Mouse (Mus musculus): ENCODE measurements around the gene Lgals3bp. TPM values are rescaled to one million over a fixed set of nuclear protein-coding genes. Genes with fewer than 3 reads are reported as not detected.
A peak's percentile ranks its signal among the peaks of the same experiment; 100 is the strongest.

The Lgals3bp gene
- polyA plus RNA-seq (2015; fragmentation: Nextera tagmentation; extraction: Ambion mirVana), result 42.7 and 43.9 TPM in 2 replicates

DNA sequence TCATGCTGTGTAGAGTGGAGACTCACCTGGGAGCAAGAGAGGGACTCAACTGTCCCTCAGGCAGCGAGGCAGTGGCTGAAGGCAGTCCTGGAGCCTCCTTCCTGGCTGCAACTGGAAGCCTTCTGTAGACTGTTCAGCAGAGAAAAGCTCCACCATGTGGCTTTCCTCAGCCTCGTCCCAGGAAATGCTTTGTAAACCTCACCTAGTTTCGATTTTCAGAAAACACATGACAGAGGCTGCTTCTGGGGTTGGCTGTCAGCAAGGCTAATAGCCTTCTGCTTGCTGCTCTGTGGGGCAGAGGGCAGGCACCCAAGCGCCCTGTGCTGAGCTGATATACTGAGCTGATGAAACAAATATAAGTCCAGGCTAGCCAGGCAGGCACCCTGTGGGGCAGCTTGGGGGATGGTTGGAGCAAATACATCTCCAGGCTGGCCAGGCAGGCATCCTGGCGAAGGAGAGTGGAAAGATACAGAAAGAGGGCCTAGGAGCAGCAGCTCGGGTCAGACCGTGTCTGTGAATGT is at the start of gene Lgals3bp:
TSS of gene Lgals3bp (minus strand) at position 333 of the 521 bp plus-strand sequence.
- Histone ChIP-seq H3K27me3 (no peaks in the 10 kb centered on the region), H3K9ac (0 out of 2 replicates have a peak within 1 kb of the TSS, but pooled peaks have one; percentile 4), H3K4me2 (peak within 1 kb of the TSS; percentile 55), H3K36me3 (replicated peaks) (peaks cover 8% of the 10 kb centered on the region; the same call in 1 of the 2 replicates), H3K4me3 (replicated peaks) (peak within 1 kb of the TSS; percentile 34), H3K9me3 (replicated peaks) (no peaks in the 10 kb centered on the region), H3K4me1 (replicated peaks) (peaks cover 35% of the 10 kb centered on the region), H3K27ac (replicated peaks) (peak within 1 kb of the TSS; percentile 76)
- peak; percentile 78 for ATAC-seq (ENCODE audit: insufficient read depth)
- 34% methylated on average over 7 of the region's 7 CpGs for WGBS (ENCODE audit: insufficient replicate concordance)

DNA sequence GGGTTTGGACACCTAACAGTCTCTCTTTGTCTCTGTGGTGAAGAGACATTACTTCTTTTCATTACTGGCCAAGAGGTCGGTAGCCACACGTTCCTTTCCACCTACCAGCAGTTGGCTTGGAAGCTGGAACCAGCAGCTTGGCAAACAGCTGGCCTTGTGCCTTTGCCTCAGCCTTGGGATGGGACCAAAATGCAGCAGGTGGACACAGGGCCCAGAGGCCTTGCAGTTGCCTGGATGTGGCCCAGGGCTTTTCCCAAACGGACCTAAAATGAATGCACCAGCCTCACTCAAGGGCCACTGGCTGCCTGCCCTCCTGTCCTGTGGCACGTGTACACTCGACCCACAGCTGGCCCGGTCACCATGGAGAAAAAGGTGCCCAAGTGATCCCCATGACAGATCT is 49.3 kb upstream of the Lgals3bp start:
- Histone ChIP-seq H3K27me3 (no peaks in the 10 kb centered on the region), H3K9ac (no peak overlapping the region), H3K9me3 (replicated peaks) (no peaks in the 10 kb centered on the region), H3K4me1 (replicated peaks) (no peaks in the 10 kb centered on the region), H3K4me2 (no peak overlapping the region), H3K27ac (replicated peaks) (no peak overlapping the region), H3K4me3 (replicated peaks) (no peak overlapping the region), H3K36me3 (replicated peaks) (no peaks in the 10 kb centered on the region)
- ATAC-seq (ENCODE audit: insufficient read depth), result no peak
- WGBS (ENCODE audit: insufficient replicate concordance), result 69% methylated on average over 6 of the region's 6 CpGs

DNA sequence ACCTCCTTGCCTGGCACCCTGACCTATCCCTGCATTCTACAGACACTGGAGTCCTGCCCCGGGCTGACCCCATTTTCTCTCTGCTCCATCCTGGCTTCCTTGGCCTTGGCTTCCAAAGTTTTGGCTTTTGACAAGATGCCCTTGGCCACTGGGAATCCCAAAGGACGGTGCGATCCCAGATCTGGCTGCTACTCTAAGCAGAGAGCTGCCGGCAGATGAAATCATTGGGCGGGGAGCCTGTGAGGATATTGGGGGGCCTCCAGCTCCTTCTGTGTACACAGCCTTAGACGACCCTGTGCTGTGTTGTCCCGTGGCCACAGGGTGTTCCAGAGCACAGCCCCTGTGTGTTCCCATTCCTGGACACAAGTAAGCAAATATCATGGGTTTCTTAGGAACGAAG is 46.5 kb upstream of the Lgals3bp start:
- ATAC-seq (ENCODE audit: insufficient read depth), result no peak
- WGBS (ENCODE audit: insufficient replicate concordance), result 64% methylated on average over 8 of the region's 8 CpGs
- no peaks in the 10 kb centered on the region for H3K9me3 ChIP-seq (replicated peaks)

DNA sequence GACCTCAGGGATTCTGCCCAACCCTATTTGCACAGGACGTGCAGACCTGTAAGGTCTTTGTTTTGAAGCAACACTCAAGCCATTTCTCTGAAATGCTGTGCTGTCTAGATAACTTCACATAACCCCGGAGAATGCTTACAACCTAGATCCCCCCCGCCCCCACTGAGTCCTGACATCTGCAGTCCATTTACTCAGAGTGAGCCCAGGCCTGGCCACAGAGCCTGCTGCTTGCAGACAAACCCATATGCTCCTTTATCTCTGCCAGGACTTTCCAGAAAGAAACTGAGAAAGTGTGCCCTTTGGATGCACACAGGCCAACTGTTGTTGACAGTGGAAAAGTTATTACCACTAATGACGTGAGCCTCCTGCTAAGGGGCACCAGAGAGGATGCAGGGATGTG is 45.5 kb upstream of the Lgals3bp start:
- Histone ChIP-seq H3K4me2 (no peak overlapping the region), H3K4me3 (replicated peaks) (no peak overlapping the region), H3K9me3 (replicated peaks) (no peaks in the 10 kb centered on the region), H3K4me1 (replicated peaks) (no peaks in the 10 kb centered on the region), H3K36me3 (replicated peaks) (no peaks in the 10 kb centered on the region), H3K27ac (replicated peaks) (no peak overlapping the region), H3K27me3 (peaks cover 8% of the 10 kb centered on the region; the same call in 1 of the 2 replicates), H3K9ac (no peak overlapping the region)
- ATAC-seq (ENCODE audit: insufficient read depth), result no peak
- 46% methylated on average over 4 of the region's 4 CpGs for WGBS (ENCODE audit: insufficient replicate concordance)

More for the DNA sequence above, 46.5 kb upstream of the Lgals3bp start:
- Histone ChIP-seq H3K27me3 (peaks cover 8% of the 10 kb centered on the region; the same call in 1 of the 2 replicates), H3K4me3 (replicated peaks) (no peak overlapping the region), H3K9ac (no peak overlapping the region), H3K36me3 (replicated peaks) (no peaks in the 10 kb centered on the region), H3K4me1 (replicated peaks) (no peaks in the 10 kb centered on the region), H3K4me2 (no peak overlapping the region), H3K27ac (replicated peaks) (no peak overlapping the region)

DNA sequence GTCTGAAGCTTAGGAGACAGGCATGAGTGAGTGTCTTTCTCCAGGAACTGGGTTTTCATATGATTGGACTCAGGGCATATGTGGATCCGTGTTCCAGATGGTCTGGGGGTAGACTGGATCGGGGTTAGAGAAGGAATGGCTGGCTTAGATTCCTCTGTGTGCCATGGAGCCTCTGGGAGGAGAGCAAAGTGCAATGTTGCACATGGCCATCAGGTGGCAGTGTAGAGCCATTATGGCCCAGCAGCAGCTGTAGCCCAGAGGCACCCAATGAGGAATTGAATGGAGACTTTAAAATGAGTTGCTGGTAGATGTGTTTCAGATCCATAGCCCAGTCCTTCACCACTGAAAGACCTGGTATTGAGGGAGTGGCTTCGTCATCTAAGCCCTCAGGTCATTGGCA is 44.0 kb upstream of the Lgals3bp start:
- WGBS (ENCODE audit: insufficient replicate concordance), result 7% methylated on average over 3 of the region's 3 CpGs
- ATAC-seq (ENCODE audit: insufficient read depth), result peak; percentile 41; the same call in 1 of the 2 replicates
- no peak overlapping the region for H3K27ac ChIP-seq (replicated peaks)

DNA sequence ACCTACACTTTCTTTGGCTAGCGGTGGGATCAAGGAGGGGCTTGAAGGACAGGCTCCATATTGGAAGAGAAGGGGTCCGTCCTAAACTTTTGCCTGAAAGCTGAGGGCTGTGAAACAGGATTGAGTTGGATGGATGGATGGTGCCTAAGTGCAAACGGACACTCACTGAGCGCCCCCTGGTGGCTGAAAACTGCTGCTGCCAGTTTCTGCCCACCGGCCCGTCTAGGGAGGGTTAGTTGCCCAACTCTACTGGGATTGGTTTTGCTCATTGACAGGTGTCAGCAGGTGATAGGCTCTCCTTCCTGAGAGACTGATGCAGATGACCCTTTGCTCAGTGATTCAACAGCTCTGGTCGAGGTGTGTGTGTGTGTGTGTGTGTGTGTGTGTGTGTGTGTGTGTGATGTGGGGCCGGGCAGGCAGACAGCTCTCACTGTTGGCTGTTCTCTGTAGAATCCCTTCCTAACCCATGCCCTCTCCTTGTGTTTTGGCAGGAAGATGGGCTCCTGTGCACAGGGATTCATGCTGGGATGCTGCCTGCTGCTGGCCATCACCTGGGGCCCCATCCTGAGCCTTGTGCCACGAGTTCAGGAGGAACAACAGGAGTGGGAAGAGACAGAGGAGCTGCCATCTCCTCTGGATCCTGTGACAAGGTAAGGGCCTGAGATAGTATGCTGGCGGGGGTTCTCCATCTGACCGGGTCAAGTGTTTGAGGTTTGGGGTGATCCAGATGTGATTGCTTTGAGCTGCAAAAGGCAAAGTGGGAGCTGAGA is 41.5 kb upstream of the Lgals3bp start:
- H3K9ac ChIP-seq, result no peak overlapping the region
- no peaks in the 10 kb centered on the region for H3K36me3 ChIP-seq (replicated peaks)
- H3K27ac ChIP-seq (replicated peaks), result no peak overlapping the region
- ATAC-seq (ENCODE audit: insufficient read depth), result no peak
- H3K4me1 ChIP-seq (replicated peaks), result no peaks in the 10 kb centered on the region
- peaks cover 8% of the 10 kb centered on the region; the same call in 1 of the 2 replicates for H3K27me3 ChIP-seq
- no peaks in the 10 kb centered on the region for H3K9me3 ChIP-seq (replicated peaks)
- H3K4me2 ChIP-seq, result no peak overlapping the region
- WGBS (ENCODE audit: insufficient replicate concordance), result 32% methylated on average over 11 of the region's 11 CpGs
- no peak overlapping the region for H3K4me3 ChIP-seq (replicated peaks)

More for the DNA sequence above, 44.0 kb upstream of the Lgals3bp start:
- Histone ChIP-seq H3K9ac (no peak overlapping the region), H3K4me1 (replicated peaks) (no peaks in the 10 kb centered on the region), H3K9me3 (replicated peaks) (no peaks in the 10 kb centered on the region), H3K4me3 (replicated peaks) (no peak overlapping the region), H3K36me3 (replicated peaks) (no peaks in the 10 kb centered on the region), H3K27me3 (peaks cover 8% of the 10 kb centered on the region; the same call in 1 of the 2 replicates), H3K4me2 (no peak overlapping the region)

DNA sequence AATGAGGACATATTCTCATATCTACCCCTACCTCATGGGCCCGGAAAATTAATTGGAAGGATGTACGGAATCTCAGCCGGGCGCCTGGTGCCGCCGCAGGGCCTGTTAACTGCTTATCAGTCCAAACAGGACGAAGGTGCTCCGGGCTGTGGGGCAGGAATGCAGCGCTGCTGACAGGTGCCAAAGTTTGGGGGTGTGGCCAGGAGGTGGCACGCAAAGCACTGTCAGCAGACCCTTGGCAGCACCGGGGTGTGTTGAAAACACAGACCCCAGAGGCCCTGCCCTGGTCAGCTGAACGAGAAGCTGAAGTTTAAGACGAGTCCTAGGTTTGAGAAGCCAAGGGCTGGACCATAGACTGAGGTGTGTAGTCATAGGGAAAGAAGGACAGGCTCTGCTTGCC is 40.8 kb upstream of the Lgals3bp start:
- 68% methylated on average over 13 of the region's 13 CpGs for WGBS (ENCODE audit: insufficient replicate concordance)
- no peaks in the 10 kb centered on the region for H3K4me1 ChIP-seq (replicated peaks)
- ATAC-seq (ENCODE audit: insufficient read depth), result no peak
- H3K36me3 ChIP-seq (replicated peaks), result no peaks in the 10 kb centered on the region
- H3K27ac ChIP-seq (replicated peaks), result no peak overlapping the region
- H3K9ac ChIP-seq, result no peak overlapping the region
- peaks cover 8% of the 10 kb centered on the region; the same call in 1 of the 2 replicates for H3K27me3 ChIP-seq
- H3K4me2 ChIP-seq, result no peak overlapping the region
- no peak overlapping the region for H3K4me3 ChIP-seq (replicated peaks)
- no peaks in the 10 kb centered on the region for H3K9me3 ChIP-seq (replicated peaks)

DNA sequence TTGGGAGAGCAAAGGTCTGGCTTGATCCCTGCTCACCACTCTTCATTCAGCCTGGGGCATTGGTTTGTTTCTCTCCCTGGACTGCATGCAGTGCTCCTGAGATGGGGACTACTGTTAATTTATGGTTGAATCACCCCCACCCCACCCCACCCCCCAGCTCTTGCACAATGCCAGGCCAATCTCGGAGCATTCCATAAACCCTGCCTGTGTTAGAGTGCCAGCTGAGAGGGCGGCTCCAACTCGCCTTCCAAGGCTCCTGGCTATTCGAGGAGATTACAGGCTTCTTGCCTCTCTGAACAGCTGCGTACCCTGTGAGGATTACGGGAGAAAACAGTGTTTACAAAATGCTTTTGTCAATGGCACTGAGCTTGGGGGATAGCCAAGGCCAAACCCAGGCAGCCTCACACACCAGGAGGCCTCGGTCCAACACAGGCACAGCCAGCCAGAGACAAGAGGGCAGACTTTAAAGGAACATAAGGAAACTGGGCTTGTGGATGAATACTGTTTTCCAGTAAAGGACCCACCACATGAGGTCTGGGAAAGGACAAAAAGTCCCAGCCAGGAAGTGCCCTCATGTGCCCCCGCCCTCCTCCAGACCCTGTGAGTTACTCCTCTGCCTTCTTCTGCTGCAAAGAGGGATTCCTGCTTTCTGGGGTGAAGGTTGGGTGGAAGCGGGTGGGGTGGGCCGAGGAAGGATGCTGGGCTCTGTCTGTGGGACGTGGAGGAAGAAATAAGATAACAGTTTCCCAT is 36.9 kb upstream of the Lgals3bp start:
- no peaks in the 10 kb centered on the region; the same call in none of the 2 replicates for H3K27me3 ChIP-seq
- H3K9ac ChIP-seq, result no peak overlapping the region
- no peak overlapping the region for H3K27ac ChIP-seq (replicated peaks)
- no peak for ATAC-seq (ENCODE audit: insufficient read depth)
- H3K4me2 ChIP-seq, result no peak overlapping the region
- H3K9me3 ChIP-seq (replicated peaks), result no peaks in the 10 kb centered on the region
- WGBS (ENCODE audit: insufficient replicate concordance), result 46% methylated on average over 11 of the region's 11 CpGs
- no peaks in the 10 kb centered on the region for H3K4me1 ChIP-seq (replicated peaks)
- H3K36me3 ChIP-seq (replicated peaks), result no peaks in the 10 kb centered on the region
- no peak overlapping the region for H3K4me3 ChIP-seq (replicated peaks)

DNA sequence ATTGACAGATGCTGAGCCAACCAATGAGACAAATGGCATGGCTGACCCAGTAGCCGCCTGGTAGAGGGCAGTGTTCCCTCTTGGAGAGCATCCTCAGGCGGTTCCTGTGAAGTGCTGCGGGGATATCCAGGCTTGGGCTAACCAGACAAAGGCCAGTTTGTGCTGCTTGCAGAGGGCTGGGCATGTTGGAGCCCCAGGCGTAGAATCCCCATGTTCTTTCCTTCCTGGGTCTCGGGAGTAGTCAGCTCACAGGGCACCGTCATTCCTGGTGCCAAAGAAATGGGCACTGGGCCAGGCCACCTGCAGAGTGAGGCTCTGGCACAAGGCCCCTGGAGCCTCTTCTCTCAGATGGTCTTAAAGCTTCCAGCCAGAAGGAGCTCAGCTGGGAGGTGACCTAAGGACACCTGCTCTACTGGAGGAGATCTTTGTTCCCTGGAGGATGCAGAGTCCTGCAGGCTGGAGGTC is 34.6 kb upstream of the Lgals3bp start:
- Histone ChIP-seq H3K9me3 (replicated peaks) (no peaks in the 10 kb centered on the region), H3K9ac (no peak overlapping the region), H3K4me2 (no peak overlapping the region), H3K4me3 (replicated peaks) (no peak overlapping the region), H3K36me3 (replicated peaks) (no peaks in the 10 kb centered on the region), H3K4me1 (replicated peaks) (no peaks in the 10 kb centered on the region), H3K27ac (replicated peaks) (no peak overlapping the region), H3K27me3 (no peaks in the 10 kb centered on the region; the same call in 1 of the 2 replicates)
- WGBS (ENCODE audit: insufficient replicate concordance), result 41% methylated on average over 6 of the region's 6 CpGs
- ATAC-seq (ENCODE audit: insufficient read depth), result no peak

DNA sequence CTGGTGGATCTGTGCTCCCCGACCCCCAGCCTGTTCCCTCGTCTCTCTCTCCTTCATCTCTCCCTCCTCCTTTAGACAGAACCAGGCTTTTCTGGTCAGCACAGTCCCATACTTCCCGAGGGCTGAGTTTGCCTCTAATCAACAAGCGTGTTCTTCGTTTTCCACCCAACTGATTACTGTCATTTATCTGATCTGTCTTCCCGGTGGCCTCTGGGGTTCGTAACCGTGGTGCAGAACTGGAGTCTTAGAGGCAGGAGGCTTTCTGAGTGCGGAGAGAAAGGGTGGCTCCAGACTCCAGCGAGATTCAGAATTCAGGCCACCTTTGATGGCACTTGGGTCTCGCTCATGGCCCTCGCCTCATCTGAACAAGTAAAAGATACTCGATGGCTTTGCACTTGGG is 32.2 kb upstream of the Lgals3bp start:
- no peak overlapping the region for H3K9ac ChIP-seq
- ATAC-seq (ENCODE audit: insufficient read depth), result no peak
- no peaks in the 10 kb centered on the region for H3K4me1 ChIP-seq (replicated peaks)
- no peak overlapping the region for H3K27ac ChIP-seq (replicated peaks)
- WGBS (ENCODE audit: insufficient replicate concordance), result 27% methylated on average over 13 of the region's 13 CpGs
- H3K36me3 ChIP-seq (replicated peaks), result no peaks in the 10 kb centered on the region
- no peaks in the 10 kb centered on the region for H3K9me3 ChIP-seq (replicated peaks)
- no peak overlapping the region for H3K4me2 ChIP-seq
- H3K27me3 ChIP-seq, result peaks cover 8% of the 10 kb centered on the region
- no peak overlapping the region for H3K4me3 ChIP-seq (replicated peaks)

DNA sequence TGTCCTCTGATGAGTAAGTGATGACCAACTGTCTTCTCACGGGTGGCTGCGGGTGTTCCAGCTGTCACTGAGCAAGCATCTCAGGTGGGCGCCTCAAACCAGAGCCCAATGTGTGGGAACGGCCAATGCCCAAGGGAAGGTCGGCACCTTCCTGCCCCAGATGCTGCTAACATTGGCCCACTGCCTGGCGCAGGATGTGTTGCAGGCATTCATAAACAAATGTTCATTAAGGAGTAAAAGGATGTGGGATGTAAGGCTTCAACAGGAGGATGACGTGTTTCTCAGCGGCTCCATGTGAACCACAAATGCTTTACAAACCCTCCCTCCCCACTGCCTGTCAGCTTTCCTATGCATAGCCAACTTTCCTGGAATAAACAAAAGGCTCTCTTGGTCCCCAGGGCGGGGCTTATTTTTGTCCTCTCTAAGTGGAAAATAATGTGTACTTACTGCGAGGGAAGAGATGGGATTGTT is 31.5 kb upstream of the Lgals3bp start:
- no peak for ATAC-seq (ENCODE audit: insufficient read depth)
- no peak overlapping the region for H3K4me3 ChIP-seq (replicated peaks)
- H3K4me1 ChIP-seq (replicated peaks), result no peaks in the 10 kb centered on the region
- WGBS (ENCODE audit: insufficient replicate concordance), result 48% methylated on average over 10 of the region's 10 CpGs
- no peaks in the 10 kb centered on the region for H3K9me3 ChIP-seq (replicated peaks)
- no peak overlapping the region for H3K9ac ChIP-seq
- H3K36me3 ChIP-seq (replicated peaks), result no peaks in the 10 kb centered on the region
- H3K27me3 ChIP-seq, result peaks cover 15% of the 10 kb centered on the region
- no peak overlapping the region for H3K4me2 ChIP-seq
- no peak overlapping the region for H3K27ac ChIP-seq (replicated peaks)

Data from liver, embryonic 15.5 days (tissue).